Mouse (Mus musculus): Measurements from ENCODE around the gene Ppp1r12b.

Ppp1r12b gene

DNA sequence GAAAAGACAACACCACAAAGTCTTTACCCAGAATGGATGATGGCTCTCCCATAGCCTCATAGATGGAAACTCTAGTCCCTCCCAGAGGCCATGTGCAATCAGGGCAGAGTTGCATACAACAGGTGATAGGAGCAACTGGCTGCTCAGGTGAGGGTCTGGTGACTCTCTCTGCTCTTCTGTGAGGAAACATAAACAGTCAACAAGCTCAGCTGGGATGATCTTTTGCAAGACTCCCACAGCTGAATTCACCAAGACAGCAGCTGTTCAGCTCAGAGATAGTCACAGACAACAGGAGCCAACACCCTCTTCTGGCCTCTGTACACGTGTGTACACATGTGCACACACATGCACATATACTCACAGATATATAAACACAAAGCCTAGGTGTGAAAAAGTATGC lies 17.5 kb downstream of the Ppp1r12b start:
- no peak for DNase-seq

DNA sequence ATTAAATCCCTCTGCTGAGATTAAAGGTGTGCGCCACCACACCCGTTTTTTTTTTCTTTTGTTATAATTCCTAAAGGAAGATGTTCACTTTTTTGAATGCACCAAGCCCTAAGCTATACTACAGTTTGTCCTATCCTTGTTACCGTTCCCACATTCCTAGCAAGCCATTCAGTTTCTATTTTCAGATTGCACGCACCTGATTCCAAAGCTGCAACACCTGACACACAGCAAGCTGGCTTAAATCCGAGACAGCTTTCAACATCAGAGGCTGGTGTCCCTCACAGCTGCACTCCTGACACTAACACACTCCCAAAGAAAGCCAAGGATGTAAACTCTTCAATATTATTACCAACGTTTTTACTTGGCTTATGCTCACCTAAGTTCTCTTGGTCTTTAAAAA lies 19.4 kb downstream of the Ppp1r12b start:
- DNase-seq, result no peak

DNA sequence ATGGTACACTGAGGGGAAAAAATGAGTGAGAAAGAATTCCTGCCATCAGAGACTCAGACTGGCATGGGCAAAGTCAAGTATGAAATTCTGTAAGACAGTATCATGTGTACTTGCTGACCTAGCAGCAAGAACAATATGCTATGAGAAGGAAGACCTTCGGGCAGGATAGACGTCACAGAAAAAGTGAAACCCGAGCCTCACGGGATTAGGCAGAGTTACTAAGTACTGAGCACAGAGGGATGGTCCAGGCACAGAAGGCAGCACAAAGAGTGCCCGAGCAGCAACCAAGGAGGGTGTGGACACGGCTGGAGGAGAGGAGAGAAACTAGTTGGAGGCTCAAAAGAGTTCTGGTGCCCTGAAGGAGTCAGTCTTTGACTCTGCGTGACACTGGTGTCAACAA lies 23.3 kb downstream of the Ppp1r12b start:
- no peak for DNase-seq

DNA sequence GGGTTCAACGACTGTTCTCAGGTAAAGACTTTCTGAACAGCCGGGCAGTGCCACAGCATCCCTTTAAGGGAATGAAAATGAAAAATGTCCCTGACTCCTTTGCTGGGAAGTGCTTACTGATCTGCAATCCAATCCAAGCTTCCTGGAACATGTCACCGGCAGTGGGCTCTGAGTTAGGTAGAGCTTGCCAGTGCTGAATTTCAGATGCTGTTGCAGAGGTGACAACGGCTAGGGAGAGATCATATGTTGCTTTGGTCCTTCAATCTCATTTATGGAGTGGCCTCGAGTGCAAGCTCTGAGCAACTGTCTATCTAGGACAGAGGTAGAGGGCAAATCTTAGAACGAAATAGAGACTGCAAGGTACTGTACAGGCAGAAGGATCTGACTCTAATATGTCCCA lies 36.7 kb downstream of the Ppp1r12b start:
- no peak for DNase-seq

DNA sequence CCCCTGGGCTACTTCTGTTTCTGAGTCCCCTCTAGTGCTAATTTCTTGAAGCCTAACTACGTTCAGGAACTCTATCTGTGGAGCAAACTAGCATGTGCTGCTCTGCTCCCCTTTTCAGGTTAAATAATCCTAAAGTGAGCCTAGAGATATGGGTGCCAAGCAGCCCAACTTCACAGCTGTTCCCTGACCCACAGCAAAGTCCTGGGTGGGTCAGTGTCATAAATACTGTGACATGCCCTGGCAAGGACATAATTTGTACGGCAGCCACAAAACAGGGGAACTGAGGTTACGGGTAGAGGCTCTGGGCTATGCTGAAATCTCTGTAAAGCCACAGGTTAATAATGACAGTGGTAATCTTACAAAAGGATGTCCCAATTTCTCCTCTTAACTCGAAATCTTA lies 40.3 kb downstream of the Ppp1r12b start:
- no peak for DNase-seq

DNA sequence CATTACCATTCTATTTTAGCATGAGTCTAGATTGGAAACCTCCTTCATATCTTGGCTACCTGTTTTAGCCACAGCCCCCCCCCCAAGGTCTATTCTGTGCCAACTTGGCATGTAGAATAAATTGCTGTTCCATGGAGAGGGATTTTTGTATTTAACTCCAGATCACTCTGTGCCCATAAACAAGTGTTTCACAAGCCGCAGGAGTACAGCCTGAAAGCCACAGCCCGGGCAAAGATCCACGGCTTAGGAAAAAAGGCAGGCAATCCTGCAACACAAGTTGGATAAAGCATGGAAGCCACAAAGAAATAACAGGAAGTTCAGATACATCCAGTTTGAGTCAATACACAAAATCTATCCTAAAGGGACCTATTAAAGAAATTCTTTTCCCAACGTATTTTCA lies 42.2 kb downstream of the Ppp1r12b start:
- DNase-seq, result no peak

DNA sequence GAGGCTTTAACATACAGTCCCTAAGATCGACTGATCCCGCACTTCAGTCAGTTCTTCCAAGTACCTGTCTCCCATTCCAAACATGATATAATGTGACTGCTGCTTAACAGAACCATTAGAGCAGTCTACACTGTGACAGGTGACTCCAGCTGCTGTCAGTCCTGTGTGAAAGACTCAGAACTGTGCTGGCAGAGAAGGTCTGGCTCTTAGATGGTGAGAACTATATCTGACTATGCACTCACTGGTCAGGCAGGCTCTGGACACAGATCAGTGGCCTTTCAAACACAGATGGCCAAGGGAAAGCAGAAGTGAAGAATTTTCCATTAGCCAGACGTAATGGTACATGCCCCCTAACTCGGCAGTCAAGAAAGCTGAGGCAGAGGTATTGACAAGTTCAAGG lies 43.9 kb downstream of the Ppp1r12b start:
- DNase-seq, result no peak

DNA sequence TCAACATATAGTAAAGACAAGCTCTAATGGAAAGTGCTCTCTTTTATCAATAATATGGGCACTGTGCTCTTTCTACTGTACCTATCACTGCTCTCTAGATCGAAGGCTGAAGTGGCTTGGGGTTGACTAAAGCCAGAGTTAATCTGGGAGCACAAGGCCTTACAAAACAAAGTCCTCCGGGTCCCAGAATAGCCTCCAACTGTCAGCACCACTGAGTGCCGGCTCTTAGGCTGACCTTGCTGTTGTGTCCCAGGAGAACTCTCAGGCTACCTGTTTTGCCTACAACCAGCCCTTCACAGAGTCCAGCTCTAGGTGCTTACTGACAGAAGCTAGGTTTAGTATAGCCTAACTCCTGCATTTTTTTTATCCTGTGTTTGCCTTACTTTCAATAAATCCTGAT lies 45.7 kb downstream of the Ppp1r12b start:
- DNase-seq, result no peak

DNA sequence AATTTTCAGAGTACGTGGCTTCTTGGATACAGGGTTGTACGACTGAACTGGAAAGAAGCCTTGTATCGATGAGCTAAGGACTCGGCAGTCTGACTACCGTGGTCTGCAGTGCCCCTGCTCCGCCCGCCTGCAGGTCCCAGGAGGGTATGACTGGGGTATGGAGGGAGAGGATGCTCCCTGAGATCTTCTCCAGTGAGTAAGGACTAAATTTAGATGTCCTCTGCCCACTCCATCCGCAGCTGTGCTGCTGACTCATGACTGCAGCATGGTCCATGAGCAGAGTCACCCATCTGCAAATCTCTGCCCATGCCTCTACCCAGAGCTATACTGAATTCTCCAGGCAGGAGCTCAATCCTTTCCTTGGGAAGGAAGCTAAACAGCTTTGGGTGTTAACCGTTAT lies 46.3 kb downstream of the Ppp1r12b start:
- DNase-seq, result no peak

DNA sequence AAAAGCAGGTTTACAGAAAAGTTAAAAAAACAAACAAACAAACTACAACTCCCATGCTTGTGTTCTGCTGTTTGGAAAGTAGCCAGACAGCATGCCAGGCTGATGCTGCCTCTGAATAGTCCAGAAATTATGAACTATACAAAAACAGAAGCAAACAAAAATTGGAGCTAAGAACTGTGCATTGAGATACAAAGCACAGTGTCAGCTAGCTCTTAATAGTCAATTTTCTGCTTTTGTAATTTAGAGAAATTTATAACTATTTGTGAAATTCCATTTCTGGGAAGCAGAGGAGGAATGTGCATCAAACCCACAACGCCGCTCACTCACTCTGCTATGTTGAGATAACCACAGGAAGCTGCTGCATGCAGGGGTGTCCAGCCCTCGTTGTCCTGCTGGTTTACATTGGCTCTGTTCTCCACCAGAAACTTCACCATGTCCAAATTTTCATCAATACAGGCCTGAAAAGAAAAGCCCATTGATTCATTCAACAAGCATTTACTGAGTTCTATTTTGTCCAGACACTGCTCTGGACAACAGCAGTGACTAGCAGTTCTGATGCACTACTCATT lies 53.6 kb downstream of the Ppp1r12b start:
- no peak for DNase-seq

DNA sequence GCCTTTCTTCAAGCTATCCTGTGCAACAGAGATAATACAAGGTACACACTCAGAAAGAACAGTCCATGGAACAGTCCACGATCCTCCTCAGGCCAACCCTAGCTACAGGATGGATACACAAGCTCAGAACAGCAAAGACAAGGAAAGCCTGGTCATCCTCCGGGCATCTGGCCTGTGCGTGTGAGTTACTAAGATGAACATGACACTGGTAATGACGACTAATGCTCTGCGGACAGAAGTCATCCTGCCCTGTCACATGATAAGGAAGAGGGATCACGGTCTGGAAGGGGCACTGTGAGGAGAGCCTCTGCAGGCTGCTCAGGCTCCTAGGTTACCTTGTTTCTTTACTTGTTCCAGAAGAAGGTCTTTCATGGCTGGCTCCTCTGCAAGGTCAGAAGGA lies 59.7 kb downstream of the Ppp1r12b start:
- DNase-seq, result no peak

DNA sequence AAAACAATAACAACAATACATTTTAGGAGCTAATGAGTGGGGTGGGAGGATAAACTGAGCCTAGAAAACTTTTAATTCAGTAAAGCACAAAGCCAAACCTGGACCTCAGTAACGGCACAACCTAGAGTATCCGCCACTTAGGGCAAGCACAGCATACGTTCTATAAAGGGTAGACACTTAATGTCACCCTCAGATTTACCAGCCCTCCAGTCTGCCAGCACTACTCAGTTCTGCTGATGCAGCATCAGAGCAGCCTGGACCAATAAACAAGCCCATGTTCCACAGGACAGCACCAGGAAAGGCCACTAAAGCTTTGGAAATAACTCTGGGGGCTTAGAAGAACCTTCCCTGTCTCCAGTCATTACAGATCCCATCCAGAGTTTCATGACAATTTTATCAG lies 60.9 kb downstream of the Ppp1r12b start:
- no peak for DNase-seq

DNA sequence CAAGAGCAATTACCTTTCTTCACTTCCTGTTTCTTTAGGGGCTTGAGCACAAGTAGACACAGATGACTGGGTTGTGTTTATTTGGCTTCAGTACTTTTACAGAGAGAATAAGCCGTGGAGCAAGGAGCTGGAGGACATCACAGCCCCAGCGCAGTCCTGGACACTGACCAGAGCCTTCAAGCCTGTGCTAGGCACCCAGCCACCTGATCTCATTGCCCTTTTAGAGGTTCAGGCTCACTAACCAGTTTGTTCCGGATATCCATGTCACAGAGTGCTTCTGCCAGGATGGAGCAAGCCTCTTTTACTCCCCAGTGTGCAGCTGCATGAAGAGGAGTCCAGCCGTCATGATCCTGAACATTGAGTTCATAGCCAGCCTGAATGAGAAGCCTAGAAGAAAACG lies 63.8 kb downstream of the Ppp1r12b start:
- no peak for DNase-seq

DNA sequence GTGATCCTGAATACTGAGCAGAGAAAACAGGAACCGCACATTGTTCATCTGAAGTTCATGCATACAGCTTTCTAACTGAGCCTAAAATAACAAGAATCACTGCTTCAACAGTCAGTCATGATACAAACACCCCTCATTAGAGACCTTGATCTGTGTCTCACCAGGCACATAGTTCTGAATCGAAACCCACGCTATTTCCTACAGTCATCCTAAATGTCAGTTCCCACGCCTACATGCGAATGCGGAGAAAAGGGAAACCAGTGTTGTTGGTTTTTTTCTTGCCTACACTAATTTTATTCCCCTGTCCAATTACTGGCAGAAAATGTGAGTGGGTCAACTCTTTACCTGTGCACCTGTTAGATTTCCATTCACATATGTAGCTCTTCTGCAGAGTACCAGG lies 66.1 kb downstream of the Ppp1r12b start:
- no peak for DNase-seq

DNA sequence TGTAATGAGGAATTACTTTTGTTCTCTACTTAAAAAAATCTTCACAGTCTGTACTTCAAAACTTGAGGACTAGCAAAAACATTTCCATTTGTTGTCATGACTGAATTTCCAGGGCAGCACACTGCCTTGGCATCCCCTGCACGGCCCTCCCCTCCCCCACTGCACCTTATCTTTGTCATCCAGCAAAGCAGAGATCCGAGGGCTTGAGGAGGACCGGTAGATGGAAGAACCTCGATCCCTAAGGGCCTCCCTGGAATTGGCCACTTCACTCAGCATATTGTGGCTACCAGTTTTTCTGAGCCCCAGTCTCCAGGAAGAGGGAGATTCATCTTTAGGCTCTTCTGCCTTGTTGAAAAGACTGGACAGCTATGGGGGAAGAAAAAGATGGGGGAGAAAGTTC lies 79.9 kb downstream of the Ppp1r12b start:
- DNase-seq, result no peak

DNA sequence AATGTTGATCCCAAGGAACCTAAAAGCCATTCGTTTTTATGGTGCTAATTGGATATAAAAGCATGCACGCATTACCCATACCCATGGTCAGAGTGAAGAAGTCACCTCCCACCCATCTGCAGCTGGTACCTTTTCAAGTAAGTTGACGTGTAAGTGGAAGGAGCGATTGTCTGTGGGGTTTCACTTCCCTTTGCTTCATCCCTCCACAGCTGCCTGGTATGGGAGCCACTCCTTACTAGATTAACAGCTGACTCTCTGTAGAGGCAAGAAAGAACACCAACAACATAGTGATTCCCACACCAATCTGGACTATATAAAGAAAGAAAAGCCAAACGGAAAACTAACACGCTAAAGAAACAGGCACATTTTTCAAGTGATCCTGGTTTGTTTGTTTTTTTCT lies 83.1 kb downstream of the Ppp1r12b start:
- DNase-seq, result peak in 1 of 2 experiments; percentile 30

DNA sequence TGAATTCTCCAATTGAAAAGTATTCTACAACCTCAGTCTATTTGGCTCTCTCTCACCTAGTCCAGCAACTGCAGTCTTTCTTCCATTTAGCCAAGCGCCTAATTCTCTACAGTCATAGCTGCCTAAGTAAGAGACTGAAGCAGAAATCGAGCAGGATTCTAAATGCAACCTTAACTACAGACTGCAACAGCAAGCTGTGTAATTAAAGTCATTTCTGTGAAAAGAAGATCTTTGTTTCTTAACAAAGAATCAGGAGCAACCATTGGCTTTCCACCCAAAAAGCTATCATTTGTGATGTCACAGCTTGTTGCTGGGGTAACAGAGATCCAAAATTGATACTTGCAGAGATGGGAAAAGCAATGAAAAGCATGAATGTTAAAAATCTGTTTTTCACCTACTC lies 89.3 kb downstream of the Ppp1r12b start:
- no peak for DNase-seq

DNA sequence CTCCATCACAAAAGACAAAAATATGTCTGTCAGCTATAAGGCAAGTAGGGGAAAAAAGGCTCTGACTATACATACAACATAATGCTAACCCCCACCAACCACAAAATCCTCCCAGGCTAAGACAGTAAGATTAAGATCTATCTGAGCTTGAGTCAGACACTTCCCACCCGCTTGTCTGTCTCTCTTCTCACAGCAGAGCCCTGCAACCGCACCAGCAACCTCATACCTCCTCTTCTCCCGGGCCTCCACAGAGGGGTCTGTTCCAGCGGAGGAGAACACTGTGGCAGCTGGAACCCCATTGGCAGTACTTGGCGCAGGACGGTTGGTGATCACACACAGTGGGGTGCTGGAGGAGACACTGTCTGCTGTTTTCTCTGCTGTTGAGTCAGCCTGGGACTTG lies 90.2 kb downstream of the Ppp1r12b start:
- DNase-seq, result no peak

DNA sequence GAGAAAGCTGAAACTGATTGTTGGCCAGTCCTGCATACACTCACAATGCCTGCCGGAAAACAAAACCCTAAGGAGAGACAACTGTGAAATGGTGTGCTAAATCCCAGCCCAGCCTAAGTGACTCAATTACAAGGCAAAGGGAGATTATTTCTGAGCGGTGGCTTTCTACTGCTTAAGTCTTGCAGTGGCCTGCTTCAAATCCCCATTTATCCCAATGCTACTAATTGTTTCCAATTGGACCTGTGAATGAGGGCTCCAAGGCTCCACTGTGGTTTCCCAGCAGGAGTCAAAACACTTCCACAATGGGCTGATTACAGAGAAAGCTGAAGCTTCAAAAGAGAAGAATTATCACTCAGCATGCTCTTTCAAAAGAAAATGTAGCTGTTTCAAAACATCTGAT lies 95.2 kb downstream of the Ppp1r12b start:
- no peak for DNase-seq

DNA sequence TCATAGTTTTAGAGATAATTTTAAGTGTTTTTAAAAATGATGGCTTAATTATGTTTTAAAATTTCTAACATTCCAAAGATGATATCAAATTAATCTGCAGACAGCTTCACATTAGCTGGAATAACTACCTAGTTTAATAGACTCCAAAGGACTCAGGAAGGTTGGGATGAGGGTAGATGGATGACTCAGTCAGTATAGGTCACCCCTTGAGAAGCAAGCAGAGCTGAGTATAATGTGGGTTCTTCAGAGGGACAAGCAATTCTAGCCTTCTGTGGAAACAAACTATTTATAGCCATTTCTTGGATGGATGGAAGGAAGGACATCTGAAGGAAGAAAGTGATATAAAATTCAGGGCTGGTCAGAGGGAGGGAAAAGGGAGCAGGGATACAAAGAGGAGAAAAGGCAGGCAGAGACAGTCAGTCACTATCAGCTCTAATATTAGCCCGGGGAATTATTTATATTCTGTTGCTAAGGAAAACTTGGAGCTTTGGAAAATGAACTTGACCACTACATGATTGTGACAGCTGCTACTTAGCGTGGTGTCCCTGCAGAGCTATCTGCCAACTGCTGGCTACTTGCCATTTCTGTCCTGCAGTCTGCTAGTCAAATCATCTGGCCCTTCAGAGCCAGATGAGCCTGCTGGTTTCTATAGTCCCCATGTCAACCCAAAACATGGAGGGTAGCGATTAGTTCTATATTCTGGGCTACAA lies 97.2 kb downstream of the Ppp1r12b start:
- no peak for DNase-seq

DNA sequence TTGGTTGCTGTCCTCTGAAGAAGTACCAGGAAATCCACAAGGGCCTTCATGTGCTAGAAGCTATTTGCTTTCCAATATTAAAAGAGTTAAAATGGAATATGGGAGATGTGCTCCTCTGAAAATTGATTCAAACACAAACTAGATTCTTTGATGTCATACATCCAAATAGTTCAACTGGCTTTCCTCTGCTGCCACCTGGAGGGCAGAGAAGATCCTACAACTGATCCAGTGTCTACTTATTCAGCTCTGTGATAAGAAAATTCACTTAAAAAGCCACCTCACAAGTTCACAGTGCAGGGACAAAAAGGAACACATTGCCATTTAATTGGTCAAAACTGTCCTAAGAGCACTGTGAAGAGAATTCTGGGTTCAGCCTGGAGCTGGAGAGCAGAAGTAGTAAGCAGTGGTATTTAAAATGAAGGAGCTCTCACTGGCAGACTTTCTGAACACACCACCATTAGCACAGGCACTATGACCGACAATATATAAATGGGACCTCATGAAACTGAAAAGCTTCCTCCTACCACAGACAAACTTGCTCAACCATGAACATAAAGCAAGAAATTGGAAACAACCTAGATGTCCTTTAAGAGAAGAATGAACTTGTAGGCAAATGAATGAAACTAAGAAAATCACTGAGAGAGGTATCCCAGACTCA lies 101.3 kb downstream of the Ppp1r12b start:
- DNase-seq, result peak; percentile 52 to 80

DNA sequence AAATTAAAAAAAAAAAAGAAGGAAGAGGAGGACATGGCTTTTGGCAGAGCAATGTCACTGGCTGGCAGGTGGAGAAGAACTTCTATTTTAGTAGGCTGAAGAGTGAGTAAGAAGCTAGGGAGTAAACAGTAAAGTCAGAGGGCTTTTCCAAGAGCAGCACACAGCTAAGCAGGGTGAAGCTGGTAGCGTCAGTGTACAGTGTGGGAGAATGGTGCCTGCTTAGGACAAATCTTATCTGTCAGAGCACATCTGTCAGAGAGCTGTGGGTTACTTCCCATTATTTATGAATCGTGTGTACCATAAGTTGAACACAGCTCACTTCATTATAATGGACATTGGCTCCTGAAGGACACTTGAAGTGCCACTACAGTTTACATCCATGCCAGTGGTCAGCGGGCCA lies 102.9 kb downstream of the Ppp1r12b start:
- no peak for DNase-seq

DNA sequence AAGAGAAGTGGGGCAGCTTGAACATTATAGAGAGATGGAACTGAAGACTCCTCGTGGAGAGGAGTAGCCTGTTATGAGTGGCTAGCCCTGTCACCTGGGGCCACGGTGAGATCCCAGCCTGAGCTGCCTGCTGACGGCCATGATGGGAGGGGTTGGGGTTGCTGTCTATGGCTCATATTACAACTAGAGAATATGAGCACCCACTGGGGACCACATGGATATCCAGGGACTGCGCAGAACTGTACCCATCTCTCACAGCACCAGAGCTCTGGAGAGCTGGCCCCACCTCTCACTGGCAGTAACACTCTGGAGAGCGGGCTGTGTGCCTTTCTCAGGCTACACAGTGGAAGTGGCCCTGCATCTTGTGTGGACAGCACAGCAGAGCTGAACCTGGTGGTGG lies 104.5 kb downstream of the Ppp1r12b start:
- no peak for DNase-seq

DNA sequence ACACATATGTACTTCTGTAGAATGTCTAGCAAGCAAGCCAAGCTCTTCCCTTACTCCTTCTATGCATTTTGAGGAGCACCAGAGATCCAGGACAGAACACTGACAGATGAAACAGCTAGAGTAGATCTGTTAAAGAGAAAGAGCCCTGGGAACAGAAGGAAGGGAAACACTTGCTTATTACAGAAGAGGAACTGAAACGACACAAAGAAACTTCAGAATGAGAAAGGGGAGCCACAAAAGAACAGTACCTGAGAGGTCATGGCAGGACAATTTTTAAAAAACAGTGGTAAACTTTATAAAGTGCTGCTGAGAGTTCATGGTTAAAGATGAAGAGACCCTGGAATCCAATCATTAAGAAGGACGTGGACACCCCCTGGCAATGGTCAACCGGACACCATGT lies 105.4 kb downstream of the Ppp1r12b start:
- DNase-seq, result no peak

DNA sequence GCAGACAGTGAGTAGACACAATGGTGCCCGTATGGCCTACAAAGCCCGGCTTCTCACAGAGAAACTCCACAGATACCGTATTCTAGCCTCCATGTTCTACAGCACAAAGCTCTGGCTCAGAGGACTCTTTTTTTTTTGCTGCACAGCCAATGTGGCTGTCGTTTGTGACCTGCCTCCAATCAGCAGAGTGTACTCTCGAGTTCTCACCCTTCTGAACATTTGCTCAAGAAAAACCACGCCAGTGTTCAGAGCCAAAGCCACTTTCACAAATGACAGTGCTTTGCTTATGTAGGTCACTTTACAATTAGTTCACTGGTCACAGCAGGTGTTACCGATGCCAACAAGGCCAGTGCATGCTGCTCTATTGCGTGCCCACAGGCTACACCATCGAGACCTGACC lies 107.9 kb downstream of the Ppp1r12b start:
- no peak for DNase-seq

All from spleen, adult 18-20 months (tissue).